Mouse (Mus musculus) midbrain, embryonic 13.5 days (tissue): Measurements from ENCODE around the gene Gm10638. TPM values are rescaled to one million over a fixed set of nuclear protein-coding genes. Genes with fewer than 3 reads are reported as not detected.

Source experiments
- ATAC-seq: fragments of 200-750 bp; cut with Nextera tagmentation; 2 replicates; pipeline ENCODE4 v1.8.0; 2017; ENCODE audit warnings: mild to moderate bottlenecking, moderate TSS enrichment, moderate library complexity
- H3K27ac ChIP-seq: fragments of 300-500 bp; sonication (generic); 2 replicates; pipeline ENCODE4 v1.5.1; 2015; ENCODE audit warnings: inconsistent platforms, mild to moderate bottlenecking, moderate library complexity
- H3K27me3 ChIP-seq: fragments of 300-500 bp; sonication (generic); 2 replicates; pipeline ENCODE4 v1.6.1; 2015; ENCODE audit warnings: mild to moderate bottlenecking, inconsistent platforms
- H3K36me3 ChIP-seq: fragments of 300-500 bp; sonication (generic); 2 replicates; pipeline ENCODE4 v1.6.1; 2015; ENCODE audit warnings: mild to moderate bottlenecking, inconsistent platforms
- H3K4me1 ChIP-seq: fragments of 300-500 bp; sonication (generic); replicated peaks from 2 replicates; pipeline ENCODE4 v1.6.1; 2015; ENCODE audit warnings: inconsistent platforms
- H3K4me2 ChIP-seq: fragments of 300-500 bp; sonication (generic); replicated peaks from 2 replicates; pipeline ENCODE4 v1.6.1; 2015; ENCODE audit warnings: moderate library complexity, mild to moderate bottlenecking, inconsistent platforms
- H3K4me3 ChIP-seq: fragments of 300-500 bp; sonication (generic); replicated peaks from 2 replicates; pipeline ENCODE4 v1.5.1; 2015; ENCODE audit warnings: mild to moderate bottlenecking, inconsistent platforms
- H3K9ac ChIP-seq: fragments of 300-500 bp; sonication (generic); replicated peaks from 2 replicates; pipeline ENCODE4 v1.6.1; 2015; ENCODE audit warnings: mild to moderate bottlenecking, inconsistent platforms
- H3K9me3 ChIP-seq: fragments of 300-500 bp; sonication (generic); 2 replicates; pipeline ENCODE4 v1.6.1; 2016; ENCODE audit warnings: mild to moderate bottlenecking, inconsistent platforms
- WGBS: fragments of 180-500 bp; shearing (Covaris S2); methylation state at CpG from one replicate; pipeline ENCODE4 v1.1.7; 2015; 5-methylcytosine and 5-hydroxymethylcytosine counted together
- polyA plus RNA-seq: library from polyadenylated mRNA; unstranded; fragments of >200 nt; fragmentation: Nextera tagmentation; extraction: Ambion mirVana; gene quantifications from 2 replicates; pipeline ENCODE4 v1.2.1, GENCODE M21; 2015

The Gm10638 gene
- polyA plus RNA-seq, 1 experiment from 2014 or later = 8.5 TPM

DNA sequence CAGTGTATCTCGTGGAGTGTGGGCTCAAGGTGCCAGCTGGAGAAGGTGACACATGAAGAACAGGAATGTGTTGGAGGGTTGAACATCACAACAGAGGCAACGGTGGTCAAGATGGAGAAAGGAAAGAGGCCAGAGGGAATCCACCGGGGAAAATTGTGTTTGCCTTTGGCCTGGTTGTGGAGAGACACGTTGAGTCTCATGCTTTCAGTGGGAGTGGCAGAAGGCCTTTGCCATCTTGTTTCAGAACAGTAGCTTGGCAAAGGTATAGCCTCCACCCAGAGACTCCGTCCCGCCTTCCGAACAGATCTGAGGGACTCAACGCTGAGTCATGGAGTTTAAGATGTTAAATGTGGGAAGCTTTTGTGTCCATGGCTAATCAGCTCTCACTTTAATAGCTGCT, 20.2 kb downstream of the Gm10638 start:
- Histone ChIP-seq H3K27ac (no peak overlapping the region), H3K4me1 (no peaks in the 10 kb centered on the region), H3K4me2 (no peak overlapping the region), H3K27me3 (no peaks in the 10 kb centered on the region), H3K4me3 (no peak overlapping the region), H3K9me3 (no peaks in the 10 kb centered on the region), H3K9ac (no peak overlapping the region), H3K36me3 (no peaks in the 10 kb centered on the region)
- 95% methylated on average over 8 of the region's 8 CpGs for WGBS
- ATAC-seq = no peak

DNA sequence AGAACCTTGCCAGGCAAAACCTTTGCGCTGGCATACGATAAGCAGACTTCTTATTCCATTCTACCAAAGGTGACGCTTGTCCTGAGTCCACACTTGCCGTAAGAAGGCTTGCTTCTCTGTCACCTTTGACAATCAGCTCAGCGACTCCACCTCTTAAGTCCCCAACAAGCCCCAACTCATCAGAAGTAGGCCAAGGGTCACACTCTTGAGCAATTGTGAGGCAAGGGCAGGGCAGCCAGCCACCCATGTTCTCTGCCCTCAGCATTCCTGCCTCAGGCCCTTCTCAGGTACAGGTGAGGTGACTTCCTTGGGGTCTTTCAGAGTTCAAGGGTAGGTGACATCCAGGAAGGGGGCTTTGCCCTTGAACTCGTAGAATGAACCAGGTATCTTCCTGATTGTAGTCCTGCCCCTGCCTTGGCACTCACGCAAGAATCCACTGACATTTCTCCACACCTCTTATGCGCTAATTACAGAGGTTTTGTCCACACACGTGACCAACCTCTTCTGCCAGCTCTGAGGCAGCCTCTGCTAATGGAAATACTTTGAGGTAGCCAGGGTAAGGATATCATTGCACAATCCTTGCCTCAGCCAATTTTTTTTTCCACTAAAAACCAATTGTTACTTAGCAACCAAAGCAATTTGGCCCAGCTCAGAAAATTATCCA, 21.2 kb downstream of the Gm10638 start:
- no peak overlapping the region for H3K9ac ChIP-seq
- no peaks in the 10 kb centered on the region for H3K27me3 ChIP-seq
- H3K36me3 ChIP-seq = no peaks in the 10 kb centered on the region
- no peaks in the 10 kb centered on the region for H3K9me3 ChIP-seq
- H3K4me1 ChIP-seq = no peaks in the 10 kb centered on the region
- ATAC-seq = no peak
- H3K27ac ChIP-seq = no peak overlapping the region
- WGBS = 85% methylated on average over 9 of the region's 9 CpGs
- H3K4me3 ChIP-seq = no peak overlapping the region
- no peak overlapping the region for H3K4me2 ChIP-seq

DNA sequence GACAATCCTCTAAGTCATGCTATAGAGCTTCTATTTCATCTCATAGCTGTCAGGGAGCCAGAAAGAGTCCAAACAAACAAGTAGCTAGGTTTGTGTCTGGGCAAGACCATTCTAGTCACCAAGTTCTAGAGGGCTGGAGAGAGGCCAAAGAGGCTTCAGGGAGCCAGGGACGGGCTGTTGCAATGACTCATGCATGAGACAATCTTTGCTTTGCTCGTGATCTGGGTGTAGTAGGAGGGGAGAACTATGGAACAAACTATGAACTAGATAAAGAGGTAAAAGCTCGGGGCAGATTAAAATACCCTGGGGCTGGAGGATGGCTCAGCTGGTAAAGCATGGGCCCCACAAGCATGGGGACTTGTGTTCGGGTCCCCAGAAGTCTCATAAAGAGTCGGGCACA, 23.0 kb downstream of the Gm10638 start:
- Histone ChIP-seq H3K36me3 (no peaks in the 10 kb centered on the region), H3K4me3 (no peak overlapping the region), H3K4me1 (no peaks in the 10 kb centered on the region), H3K27me3 (no peaks in the 10 kb centered on the region), H3K9me3 (no peaks in the 10 kb centered on the region), H3K9ac (no peak overlapping the region), H3K4me2 (no peak overlapping the region), H3K27ac (no peak overlapping the region)
- no peak for ATAC-seq
- WGBS = 87% methylated on average over 5 of the region's 5 CpGs

DNA sequence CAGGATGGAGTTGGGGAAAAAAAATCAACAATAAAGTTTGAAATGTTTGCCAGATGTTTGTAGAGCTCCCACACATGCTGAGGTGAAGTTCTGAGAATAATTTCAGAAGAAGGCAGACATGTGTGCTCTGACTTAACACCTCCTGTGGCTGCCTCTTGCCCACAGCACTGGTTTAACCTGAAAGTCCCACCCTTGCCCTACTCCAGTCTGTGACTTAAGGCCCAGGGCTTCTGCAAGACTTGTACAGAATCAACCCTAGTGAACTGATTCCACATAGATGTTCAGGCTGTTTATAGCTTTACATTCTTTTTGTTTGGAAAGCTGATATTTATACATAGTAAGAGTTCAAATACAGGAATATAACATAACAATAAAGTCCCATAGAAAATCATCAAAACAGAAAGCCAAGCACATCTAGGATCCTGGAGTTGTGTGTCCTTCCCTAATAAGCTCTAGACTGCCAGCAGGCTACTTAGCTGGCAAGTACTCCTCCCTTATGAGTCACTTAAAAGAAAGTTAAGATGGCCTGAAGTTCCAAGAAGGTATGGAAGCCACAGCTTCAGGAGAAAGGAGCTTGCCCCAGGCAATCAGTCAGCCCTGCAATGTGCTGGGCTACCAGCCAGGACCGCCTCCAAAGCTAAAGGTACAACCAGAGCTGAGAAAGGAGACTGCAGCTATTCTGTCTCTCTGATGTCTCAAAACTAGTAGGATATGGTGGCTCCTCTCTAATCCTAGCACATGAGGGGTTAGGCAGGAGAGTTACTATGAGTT, 24.6 kb downstream of the Gm10638 start:
- 86% methylated on average over 1 of the region's 1 CpGs for WGBS
- Histone ChIP-seq H3K27me3 (no peaks in the 10 kb centered on the region), H3K4me3 (no peak overlapping the region)

DNA sequence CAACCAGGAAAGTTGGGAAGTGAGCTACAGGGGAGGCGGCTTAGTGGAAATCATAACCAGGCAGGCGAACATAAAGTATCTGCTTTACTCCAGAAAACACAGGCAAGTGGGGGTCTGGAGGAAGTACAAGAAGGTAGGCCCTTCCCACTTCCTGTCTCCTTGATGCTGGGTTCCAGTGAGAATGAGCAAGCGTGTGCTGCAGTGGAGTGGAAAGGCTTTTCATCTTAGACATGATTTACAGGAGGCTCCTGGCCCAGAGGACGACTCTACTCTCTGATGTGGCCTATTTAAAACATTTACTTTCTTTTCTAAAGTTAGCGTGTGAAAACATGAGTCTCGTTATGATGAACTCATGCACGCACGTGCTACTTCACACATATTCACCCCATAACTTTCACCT, 33.7 kb downstream of the Gm10638 start:
- Histone ChIP-seq H3K4me2 (no peak overlapping the region), H3K27ac (no peak overlapping the region), H3K36me3 (no peaks in the 10 kb centered on the region), H3K9me3 (no peaks in the 10 kb centered on the region), H3K4me1 (no peaks in the 10 kb centered on the region), H3K27me3 (no peaks in the 10 kb centered on the region), H3K4me3 (no peak overlapping the region), H3K9ac (no peak overlapping the region)
- no peak for ATAC-seq
- 86% methylated on average over 8 of the region's 8 CpGs for WGBS

More for the DNA sequence above, 24.6 kb downstream of the Gm10638 start:
- H3K4me2 ChIP-seq = no peak overlapping the region
- H3K27ac ChIP-seq = no peak overlapping the region
- no peaks in the 10 kb centered on the region for H3K9me3 ChIP-seq
- no peaks in the 10 kb centered on the region for H3K4me1 ChIP-seq
- no peaks in the 10 kb centered on the region for H3K36me3 ChIP-seq
- ATAC-seq = no peak
- H3K9ac ChIP-seq = no peak overlapping the region

DNA sequence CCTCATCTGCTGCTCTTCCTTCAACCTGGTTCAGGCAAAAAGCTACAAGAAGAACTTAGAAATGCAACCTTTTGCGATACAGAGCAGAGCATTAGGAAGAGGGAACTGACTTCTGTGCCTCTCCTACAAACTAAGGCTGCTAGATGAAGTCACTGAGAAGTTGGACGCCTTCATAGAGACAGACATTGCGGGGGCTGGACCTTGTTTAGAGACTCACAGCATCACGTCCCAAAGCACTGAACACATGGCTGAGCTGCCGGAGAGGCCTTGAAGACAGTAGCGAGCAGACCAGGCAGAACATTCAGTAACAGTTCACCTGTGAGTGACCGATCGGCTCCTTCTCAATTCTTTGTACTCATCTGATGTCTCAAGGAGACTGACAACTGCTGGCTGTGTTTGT, 35.6 kb downstream of the Gm10638 start:
- Histone ChIP-seq H3K9me3 (no peaks in the 10 kb centered on the region), H3K27ac (no peak overlapping the region), H3K4me2 (no peak overlapping the region), H3K4me3 (no peak overlapping the region), H3K4me1 (no peaks in the 10 kb centered on the region), H3K9ac (no peak overlapping the region), H3K27me3 (no peaks in the 10 kb centered on the region), H3K36me3 (no peaks in the 10 kb centered on the region)
- ATAC-seq = no peak
- 91% methylated on average over 8 of the region's 8 CpGs for WGBS

DNA sequence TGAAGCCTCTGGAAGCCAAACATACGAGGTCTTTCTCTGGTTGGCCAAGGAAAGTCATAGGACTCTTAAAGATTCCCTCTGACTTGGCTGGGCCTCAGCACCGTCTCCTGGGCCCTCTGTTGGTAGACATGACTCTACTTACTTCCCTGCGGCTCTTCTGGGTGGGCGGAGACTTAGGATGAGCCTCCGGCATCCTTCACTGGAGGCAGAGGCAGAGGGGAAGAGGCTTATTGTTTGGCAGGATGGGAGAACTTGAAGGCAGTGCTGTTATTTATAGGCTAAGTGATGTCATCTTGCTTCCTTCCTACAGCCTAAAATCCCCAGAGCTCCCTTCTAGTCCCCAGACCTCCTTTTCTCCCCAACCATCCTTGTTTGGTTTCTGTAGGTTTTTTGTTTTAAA, 41.0 kb downstream of the Gm10638 start:
- no peak for ATAC-seq
- no peak overlapping the region for H3K9ac ChIP-seq
- H3K27ac ChIP-seq = no peak overlapping the region
- H3K9me3 ChIP-seq = no peaks in the 10 kb centered on the region
- no peak overlapping the region for H3K4me2 ChIP-seq
- H3K36me3 ChIP-seq = no peaks in the 10 kb centered on the region
- no peak overlapping the region for H3K4me3 ChIP-seq
- peaks cover 4% of the 10 kb centered on the region; the same call in 1 of the 2 replicates for H3K4me1 ChIP-seq
- 53% methylated on average over 5 of the region's 5 CpGs for WGBS
- H3K27me3 ChIP-seq = no peaks in the 10 kb centered on the region

DNA sequence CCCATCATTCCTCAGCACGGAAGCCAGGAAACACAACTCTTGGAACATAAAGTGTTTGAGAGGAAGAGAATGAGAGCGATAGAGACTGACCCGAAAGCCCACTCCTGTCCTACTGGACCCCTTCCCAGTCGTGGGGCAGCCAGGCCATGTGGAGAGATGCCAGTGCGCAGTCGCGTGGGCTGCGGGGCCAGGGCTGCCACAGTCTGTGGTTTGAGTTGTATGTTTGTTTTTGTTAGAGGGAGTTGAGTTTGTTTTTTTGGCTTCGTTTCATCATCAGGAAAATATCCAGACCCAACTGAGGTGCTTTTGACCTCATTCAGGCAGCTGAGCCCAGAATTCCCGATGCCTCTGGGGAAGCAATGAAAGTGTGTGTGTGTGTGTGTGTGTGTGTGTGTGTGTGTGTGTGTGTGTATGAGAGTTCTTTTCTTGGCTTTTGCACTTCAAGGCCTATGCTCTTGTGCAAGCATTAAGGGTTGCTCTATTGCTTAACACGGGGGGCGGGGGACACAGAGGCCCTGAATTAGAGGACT, 42.5 kb downstream of the Gm10638 start:
- H3K9ac ChIP-seq = no peak overlapping the region
- no peak for ATAC-seq
- no peaks in the 10 kb centered on the region for H3K27me3 ChIP-seq
- no peaks in the 10 kb centered on the region for H3K36me3 ChIP-seq
- no peak overlapping the region for H3K4me3 ChIP-seq
- H3K4me1 ChIP-seq = peaks cover 4% of the 10 kb centered on the region; the same call in 1 of the 2 replicates
- H3K4me2 ChIP-seq = no peak overlapping the region
- WGBS = 88% methylated on average over 12 of the region's 12 CpGs
- no peaks in the 10 kb centered on the region for H3K9me3 ChIP-seq
- no peak overlapping the region for H3K27ac ChIP-seq

DNA sequence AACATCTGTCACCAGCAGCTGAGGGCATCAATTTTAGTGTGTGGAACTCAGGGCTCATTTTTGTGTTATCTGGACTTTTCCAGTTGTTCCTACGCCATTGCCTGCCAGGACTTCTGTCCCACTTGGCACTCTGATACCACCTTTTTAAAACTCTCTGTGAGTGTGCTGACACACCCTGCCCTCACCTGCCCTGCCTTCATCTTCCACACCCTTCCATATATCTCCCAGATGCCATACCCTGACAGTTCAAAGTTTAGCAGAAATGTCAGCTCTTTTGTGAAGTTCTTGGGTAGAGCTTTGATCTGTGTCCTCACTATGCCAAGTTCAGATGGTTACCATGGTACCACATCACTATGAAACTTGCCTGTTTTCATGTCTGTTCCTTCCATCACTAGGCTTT, 44.1 kb downstream of the Gm10638 start:
- 72% methylated on average over 1 of the region's 1 CpGs for WGBS

DNA sequence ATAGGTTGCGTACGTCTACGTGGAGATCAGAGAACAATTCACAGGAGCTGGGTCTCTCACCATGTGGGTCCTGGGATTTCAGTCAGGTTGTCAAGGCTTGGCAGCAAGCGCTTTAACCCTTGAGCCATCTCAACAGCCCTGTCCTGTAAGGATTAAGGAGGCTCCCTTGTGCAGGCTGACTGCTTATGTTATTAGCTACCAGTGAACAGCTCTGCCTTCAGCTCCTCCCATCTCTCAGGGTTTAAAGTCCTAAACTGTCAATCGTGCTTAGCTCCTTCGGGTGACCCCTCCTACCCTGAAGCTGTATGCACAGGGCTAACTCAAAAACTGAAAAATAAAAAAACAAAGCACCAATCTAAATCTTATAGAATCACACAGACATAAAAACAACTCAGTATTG, 46.0 kb downstream of the Gm10638 start:
- no peak overlapping the region for H3K4me2 ChIP-seq
- 52% methylated on average over 6 of the region's 6 CpGs for WGBS
- ATAC-seq = no peak

More for the DNA sequence above, 44.1 kb downstream of the Gm10638 start:
- no peak for ATAC-seq
- no peak overlapping the region for H3K27ac ChIP-seq
- H3K4me1 ChIP-seq = peaks cover 4% of the 10 kb centered on the region; the same call in 1 of the 2 replicates
- H3K36me3 ChIP-seq = no peaks in the 10 kb centered on the region
- H3K4me2 ChIP-seq = no peak overlapping the region
- no peak overlapping the region for H3K9ac ChIP-seq
- no peak overlapping the region for H3K4me3 ChIP-seq
- H3K9me3 ChIP-seq = no peaks in the 10 kb centered on the region
- H3K27me3 ChIP-seq = no peaks in the 10 kb centered on the region

DNA sequence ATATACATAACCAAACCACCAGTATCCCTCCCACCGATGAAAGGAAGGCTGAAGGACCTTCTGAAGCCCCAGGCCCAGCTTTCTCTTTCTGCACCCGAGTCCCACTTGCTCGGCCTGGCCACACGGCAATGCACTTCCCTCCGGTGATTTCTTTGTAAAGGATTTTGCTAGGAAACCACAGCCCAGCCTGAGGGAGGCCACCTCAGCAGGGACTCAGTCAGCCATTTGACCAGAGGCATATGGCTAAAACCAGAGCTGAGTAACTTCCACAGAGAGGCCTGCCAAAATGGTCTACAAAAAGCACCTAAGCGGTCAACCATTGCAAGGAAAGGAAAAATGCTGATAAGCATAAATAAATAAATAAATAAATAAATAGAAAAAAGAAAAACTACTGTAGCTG, 49.2 kb downstream of the Gm10638 start:
- no peak for ATAC-seq
- H3K9ac ChIP-seq = no peak overlapping the region
- peaks cover 8% of the 10 kb centered on the region; the same call in 1 of the 2 replicates for H3K4me1 ChIP-seq
- H3K36me3 ChIP-seq = no peaks in the 10 kb centered on the region
- no peak overlapping the region for H3K27ac ChIP-seq
- H3K27me3 ChIP-seq = no peaks in the 10 kb centered on the region
- no peak overlapping the region for H3K4me2 ChIP-seq
- WGBS = 50% methylated on average over 6 of the region's 6 CpGs
- H3K4me3 ChIP-seq = no peak overlapping the region
- no peaks in the 10 kb centered on the region for H3K9me3 ChIP-seq

More for the DNA sequence above, 46.0 kb downstream of the Gm10638 start:
- Histone ChIP-seq H3K4me1 (peaks cover 4% of the 10 kb centered on the region; the same call in 1 of the 2 replicates), H3K4me3 (no peak overlapping the region), H3K36me3 (no peaks in the 10 kb centered on the region), H3K9me3 (no peaks in the 10 kb centered on the region), H3K27me3 (no peaks in the 10 kb centered on the region), H3K27ac (no peak overlapping the region), H3K9ac (no peak overlapping the region)
